Mouse (Mus musculus) megakaryocyte, embryonic 14.5 days (primary cell): ENCODE measurements at regions not wholly inside any gene's neighbourhood (a gene's known extent, or its start where the extent isn't known, plus 50 kb on each side); places are given as distances from the start of the nearest gene placed in this dataset.

Experiments used
- H3K27me3 ChIP-seq: replicated peaks from 2 replicates; pipeline ENCODE3; 2012; ENCODE audit warnings: inconsistent platforms
- H3K36me3 ChIP-seq: replicated peaks from 2 replicates; pipeline ENCODE3; 2012; ENCODE audit warnings: low read length, inconsistent platforms, mixed read lengths
- H3K4me1 ChIP-seq: 2 replicates; pipeline ENCODE4 v1.6.1; 2012; ENCODE audit warnings: inconsistent platforms
- H3K4me3 ChIP-seq: replicated peaks from 2 replicates; pipeline ENCODE3; 2012; ENCODE audit warnings: moderate library complexity, mild to moderate bottlenecking, inconsistent platforms
- H3K9me3 ChIP-seq: 2 replicates; pipeline ENCODE4 v1.6.1; 2012; ENCODE audit warnings: inconsistent platforms
- FLI1 ChIP-seq: IDR thresholded peaks from 2 replicates; pipeline ENCODE4 v1.6.1; 2012; ENCODE audit warnings: low read length, inconsistent platforms, mixed read lengths
- GATA1 ChIP-seq: IDR thresholded peaks from 3 replicates; pipeline ENCODE4 v1.6.1; 2012; ENCODE audit warnings: mixed read lengths, low read length, inconsistent platforms, borderline replicate concordance

GRCm38 (mm10) chr13:43852888-43853287 is 68.3 kb downstream of the Cd83 start:
- Histone ChIP-seq H3K4me3 (no peak overlapping the region), H3K4me1 (no peaks in the 10 kb centered on the region), H3K36me3 (no peaks in the 10 kb centered on the region), H3K9me3 (peaks cover 9% of the 10 kb centered on the region), H3K27me3 (peaks cover 20% of the 10 kb centered on the region)
- no peak for TF ChIP-seq FLI1
- TF ChIP-seq GATA1: no peak

- no peak for TF ChIP-seq FLI1
- TF ChIP-seq GATA1: no peak
Measured at GRCm38 (mm10) chr13:43854973-43855372, 70.4 kb downstream of the Cd83 start.

GRCm38 (mm10) chr13:43860932-43861331 is 76.4 kb downstream of the Cd83 start:
- H3K27me3 ChIP-seq: no peaks in the 10 kb centered on the region
- no peaks in the 10 kb centered on the region for H3K36me3 ChIP-seq
- H3K9me3 ChIP-seq: peaks cover 9% of the 10 kb centered on the region
- H3K4me3 ChIP-seq: no peak overlapping the region
- TF ChIP-seq GATA1 (no peak), FLI1 (no peak)
- H3K4me1 ChIP-seq: peaks cover 50% of the 10 kb centered on the region

More at GRCm38 (mm10) chr13:43854973-43855372, 70.4 kb downstream of the Cd83 start:
- Histone ChIP-seq H3K4me1 (peaks cover 12% of the 10 kb centered on the region), H3K36me3 (no peaks in the 10 kb centered on the region), H3K4me3 (no peak overlapping the region), H3K27me3 (peaks cover 9% of the 10 kb centered on the region), H3K9me3 (peaks cover 9% of the 10 kb centered on the region)

- H3K36me3 ChIP-seq: no peaks in the 10 kb centered on the region
- peaks cover 55% of the 10 kb centered on the region for H3K4me1 ChIP-seq
- H3K9me3 ChIP-seq: peaks cover 4% of the 10 kb centered on the region
- no peak overlapping the region for H3K4me3 ChIP-seq
- no peaks in the 10 kb centered on the region for H3K27me3 ChIP-seq
- no peak for TF ChIP-seq FLI1
- TF ChIP-seq GATA1: no peak
Measured at GRCm38 (mm10) chr13:43861424-43861823, 76.8 kb downstream of the Cd83 start.

GRCm38 (mm10) chr13:43862056-43862455 is 77.5 kb downstream of the Cd83 start:
- Histone ChIP-seq H3K4me3 (no peak overlapping the region), H3K4me1 (peaks cover 61% of the 10 kb centered on the region)
- no peak for TF ChIP-seq FLI1
- TF ChIP-seq GATA1: no peak

GRCm38 (mm10) chr13:43862586-43862985 is 78.0 kb downstream of the Cd83 start:
- H3K4me3 ChIP-seq: no peak overlapping the region
- peaks cover 6% of the 10 kb centered on the region for H3K36me3 ChIP-seq
- TF ChIP-seq FLI1 (no peak), GATA1 (no peak)
- peaks cover 63% of the 10 kb centered on the region for H3K4me1 ChIP-seq
- H3K9me3 ChIP-seq: no peaks in the 10 kb centered on the region
- no peaks in the 10 kb centered on the region for H3K27me3 ChIP-seq

More at GRCm38 (mm10) chr13:43862056-43862455, 77.5 kb downstream of the Cd83 start:
- H3K36me3 ChIP-seq: peaks cover 4% of the 10 kb centered on the region
- no peaks in the 10 kb centered on the region for H3K27me3 ChIP-seq
- no peaks in the 10 kb centered on the region for H3K9me3 ChIP-seq

GRCm38 (mm10) chr13:43863581-43864100 is 79.1 kb downstream of the Cd83 start:
- Histone ChIP-seq H3K36me3 (peaks cover 6% of the 10 kb centered on the region), H3K4me1 (peaks cover 67% of the 10 kb centered on the region), H3K27me3 (peaks cover 2% of the 10 kb centered on the region), H3K4me3 (no peak overlapping the region), H3K9me3 (no peaks in the 10 kb centered on the region)
- TF ChIP-seq FLI1 (no peak), GATA1 (no peak)

- TF ChIP-seq GATA1 (no peak), FLI1 (no peak)
- no peaks in the 10 kb centered on the region for H3K9me3 ChIP-seq
- peak overlapping the region; percentile 90 for H3K4me3 ChIP-seq
- peaks cover 62% of the 10 kb centered on the region for H3K4me1 ChIP-seq
- peaks cover 6% of the 10 kb centered on the region for H3K36me3 ChIP-seq
- H3K27me3 ChIP-seq: peaks cover 2% of the 10 kb centered on the region
Measured at GRCm38 (mm10) chr13:43864153-43864861, 79.7 kb downstream of the Cd83 start.

- Histone ChIP-seq H3K4me1 (peaks cover 55% of the 10 kb centered on the region), H3K4me3 (peak overlapping the region; percentile 90), H3K27me3 (peaks cover 2% of the 10 kb centered on the region), H3K36me3 (peaks cover 6% of the 10 kb centered on the region), H3K9me3 (no peaks in the 10 kb centered on the region)
- TF ChIP-seq GATA1 (no peak), FLI1 (no peak)
Measured at GRCm38 (mm10) chr13:43865036-43865435, 80.5 kb downstream of the Cd83 start.

GRCm38 (mm10) chr13:43875895-43876294 is 91.3 kb downstream of the Cd83 start:
- Histone ChIP-seq H3K9me3 (0 out of 2 replicates have a peak, but pooled peaks cover 4% of the 10 kb centered on the region), H3K36me3 (no peaks in the 10 kb centered on the region), H3K27me3 (peaks cover 9% of the 10 kb centered on the region), H3K4me1 (no peaks in the 10 kb centered on the region), H3K4me3 (no peak overlapping the region)
- TF ChIP-seq GATA1 (no peak), FLI1 (no peak)
